Mouse (Mus musculus) embryonic facial prominence, embryonic 12.5 days (tissue): Measurements from ENCODE around the gene Myo1e. TPM values are rescaled to one million over a fixed set of nuclear protein-coding genes. Genes with fewer than 3 reads are reported as not detected.
A peak's percentile ranks its signal among the peaks of the same experiment; 100 is the strongest.

Experiments
- ATAC-seq: fragments of 200-750 bp; cut with Nextera tagmentation; 2 replicates; pipeline ENCODE4 v1.8.0; 2017; ENCODE audit not compliant: insufficient number of reproducible peaks, insufficient read depth, low FRiP score, low TSS enrichment
- H3K27ac ChIP-seq: fragments of 300-500 bp; sonication (generic); 2 replicates; pipeline ENCODE4 v1.5.1; 2016; ENCODE audit warnings: mild to moderate bottlenecking
- H3K27me3 ChIP-seq: fragments of 300-500 bp; sonication (generic); 2 replicates; pipeline ENCODE4 v1.6.1; 2016; ENCODE audit warnings: mild to moderate bottlenecking, moderate library complexity
- H3K36me3 ChIP-seq: fragments of 300-500 bp; sonication (generic); 2 replicates; pipeline ENCODE4 v1.6.1; 2016; ENCODE audit warnings: mild to moderate bottlenecking
- H3K4me1 ChIP-seq: fragments of 300-500 bp; sonication (generic); 2 replicates; pipeline ENCODE4 v1.6.1; 2016
- H3K4me2 ChIP-seq: fragments of 300-500 bp; sonication (generic); replicated peaks from 2 replicates; pipeline ENCODE4 v1.6.1; 2016; ENCODE audit warnings: mild to moderate bottlenecking, moderate library complexity
- H3K4me3 ChIP-seq: fragments of 300-500 bp; sonication (generic); 2 replicates; pipeline ENCODE4 v1.5.1; 2016; ENCODE audit warnings: mild to moderate bottlenecking
- H3K9ac ChIP-seq: fragments of 300-500 bp; sonication (generic); 2 replicates; pipeline ENCODE4 v1.6.1; 2016; ENCODE audit warnings: mild to moderate bottlenecking, moderate library complexity
- H3K9me3 ChIP-seq: fragments of 300-500 bp; sonication (generic); 2 replicates; pipeline ENCODE4 v1.6.1; 2016; ENCODE audit warnings: mild to moderate bottlenecking, moderate library complexity
- WGBS: fragments of 180-500 bp; shearing (Covaris S2); methylation state at CpG from one replicate; pipeline ENCODE4 v1.1.7; 2016; 5-methylcytosine and 5-hydroxymethylcytosine counted together
- polyA plus RNA-seq: library from polyadenylated mRNA; unstranded; fragments of >200 nt; fragmentation: Nextera tagmentation; extraction: Ambion mirVana; gene quantifications from 2 replicates; pipeline ENCODE4 v1.2.1, GENCODE M21; 2016

Gene Myo1e
- polyA plus RNA-seq, 1 experiment from 2014 or later, result 21.0 TPM

DNA sequence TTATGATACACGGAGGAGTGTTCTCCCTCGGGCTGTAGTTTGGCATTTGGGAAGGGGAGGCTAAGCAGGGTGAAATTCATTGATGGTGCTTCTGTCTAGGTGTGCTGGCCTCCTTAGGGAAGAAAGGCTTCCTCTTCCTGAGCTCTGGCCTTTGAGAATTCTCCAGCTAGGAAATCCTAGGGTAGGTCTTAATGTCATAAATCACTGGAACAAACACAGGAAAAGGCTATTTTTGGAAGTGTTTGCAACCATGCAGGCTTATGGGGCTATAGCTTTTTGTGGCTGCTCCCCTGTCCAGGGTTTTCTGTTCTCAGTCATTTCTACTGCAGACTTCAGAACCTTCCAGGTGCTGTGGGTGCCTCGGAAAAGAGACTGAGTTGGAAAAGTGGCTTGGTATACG is 16.9 kb downstream of the Myo1e start:
- WGBS, result 76% methylated on average over 4 of the region's 4 CpGs
- peaks cover 4% of the 10 kb centered on the region; the same call in 1 of the 2 replicates for H3K4me1 ChIP-seq
- H3K4me2 ChIP-seq, result no peak overlapping the region
- no peak for ATAC-seq
- no peak overlapping the region for H3K9ac ChIP-seq
- H3K27ac ChIP-seq, result no peak overlapping the region
- H3K27me3 ChIP-seq, result no peaks in the 10 kb centered on the region
- H3K4me3 ChIP-seq, result no peak overlapping the region
- no peaks in the 10 kb centered on the region for H3K9me3 ChIP-seq
- no peaks in the 10 kb centered on the region for H3K36me3 ChIP-seq

DNA sequence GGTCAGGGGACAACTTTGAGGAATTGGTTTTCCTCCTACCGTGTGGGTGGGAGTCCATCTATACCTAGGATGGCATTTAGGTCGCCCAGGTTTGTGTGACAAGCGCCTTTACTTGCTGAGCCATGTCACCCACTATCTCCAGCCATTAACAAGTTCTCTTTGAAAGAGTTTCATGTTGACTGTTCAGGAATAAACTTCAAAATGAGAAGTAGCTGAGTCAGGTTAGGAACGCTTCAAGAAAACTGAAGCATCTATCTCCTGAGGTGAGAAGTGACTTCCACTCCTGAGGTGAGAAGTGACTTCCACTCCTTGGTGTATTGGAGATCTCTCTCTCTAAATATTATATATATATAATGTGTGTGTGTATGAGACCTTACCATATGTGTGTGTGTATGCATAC is 19.2 kb downstream of the Myo1e start:
- 88% methylated on average over 4 of the region's 4 CpGs for WGBS
- no peaks in the 10 kb centered on the region for H3K36me3 ChIP-seq
- ATAC-seq, result no peak
- no peak overlapping the region for H3K9ac ChIP-seq
- H3K27ac ChIP-seq, result no peak overlapping the region
- H3K4me1 ChIP-seq, result peaks cover 4% of the 10 kb centered on the region; the same call in 1 of the 2 replicates
- no peak overlapping the region for H3K4me2 ChIP-seq
- H3K27me3 ChIP-seq, result no peaks in the 10 kb centered on the region
- no peak overlapping the region for H3K4me3 ChIP-seq
- no peaks in the 10 kb centered on the region for H3K9me3 ChIP-seq

DNA sequence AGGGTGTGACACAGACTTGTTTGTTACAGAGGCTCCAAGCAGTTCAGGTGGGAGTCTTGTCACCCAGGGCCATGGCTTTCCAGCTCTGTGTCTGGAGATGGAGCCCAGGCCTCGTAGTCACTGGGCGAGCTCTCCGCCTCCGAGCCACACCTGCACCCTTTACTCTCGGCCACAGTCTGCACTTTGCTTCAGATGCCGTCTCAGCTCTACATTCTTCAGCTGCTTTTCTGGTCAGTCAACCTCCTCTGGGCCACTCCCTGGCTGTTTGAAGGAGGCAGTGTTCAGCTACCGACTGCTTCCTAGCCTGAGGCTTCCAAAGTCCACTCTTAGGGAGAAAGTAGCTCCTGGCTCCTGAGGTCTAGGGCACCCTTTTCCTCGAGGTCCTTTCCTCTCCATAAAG is 22.7 kb downstream of the Myo1e start:
- Histone ChIP-seq H3K4me1 (no peaks in the 10 kb centered on the region), H3K9me3 (no peaks in the 10 kb centered on the region), H3K27ac (no peak overlapping the region), H3K9ac (no peak overlapping the region), H3K36me3 (no peaks in the 10 kb centered on the region), H3K4me3 (no peak overlapping the region), H3K4me2 (no peak overlapping the region), H3K27me3 (no peaks in the 10 kb centered on the region)
- WGBS, result 65% methylated on average over 8 of the region's 8 CpGs
- no peak for ATAC-seq

DNA sequence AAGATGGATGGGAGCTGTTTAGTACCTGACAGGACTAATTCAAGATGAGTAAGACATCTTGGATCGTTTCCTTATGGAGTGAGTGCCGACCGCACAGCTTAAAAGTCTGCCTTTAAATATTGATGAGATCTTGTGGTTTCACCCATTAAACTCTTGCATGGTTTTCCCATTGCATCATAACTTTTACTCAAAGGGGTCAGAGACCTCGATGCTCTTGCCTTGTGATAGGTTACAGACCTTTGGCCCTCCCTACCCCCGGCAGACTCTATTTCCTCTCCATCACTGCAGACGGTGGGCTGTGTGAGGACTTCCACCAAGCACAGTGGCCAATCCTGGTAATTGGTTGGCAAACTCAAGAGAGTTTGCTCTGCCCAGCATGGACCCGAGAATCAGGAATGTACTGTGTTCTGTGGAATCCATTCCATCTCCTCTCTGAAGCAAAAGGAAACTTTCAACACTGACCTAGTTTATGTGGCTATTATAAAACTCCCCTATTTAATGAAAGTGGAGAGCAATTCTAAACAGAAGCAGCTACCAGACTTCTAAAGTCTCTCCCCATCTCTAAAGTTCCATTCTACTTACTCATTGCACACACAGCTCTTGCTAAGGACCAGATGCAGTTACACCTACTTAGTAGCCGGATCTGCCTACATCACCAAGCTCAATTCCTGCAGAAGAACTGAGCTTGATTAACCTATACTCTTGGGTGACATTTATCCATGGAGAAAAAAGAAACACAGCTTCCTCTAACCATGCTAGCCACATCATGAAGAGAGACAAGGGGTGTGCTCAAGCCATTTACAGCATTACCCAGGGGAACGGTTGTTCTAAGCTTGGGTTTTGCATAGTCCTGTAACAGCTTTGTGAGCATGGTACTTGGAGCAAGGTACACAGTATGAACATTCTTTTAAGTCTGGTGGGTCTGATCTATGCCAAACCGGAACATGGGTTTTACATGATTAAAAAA is 25.2 kb downstream of the Myo1e start:
- H3K4me2 ChIP-seq, result no peak overlapping the region
- H3K9ac ChIP-seq, result no peak overlapping the region
- H3K36me3 ChIP-seq, result no peaks in the 10 kb centered on the region
- no peak overlapping the region for H3K4me3 ChIP-seq
- H3K27me3 ChIP-seq, result no peaks in the 10 kb centered on the region
- no peak overlapping the region for H3K27ac ChIP-seq
- WGBS, result 84% methylated on average over 10 of the region's 10 CpGs
- H3K9me3 ChIP-seq, result no peaks in the 10 kb centered on the region
- H3K4me1 ChIP-seq, result no peaks in the 10 kb centered on the region
- ATAC-seq, result no peak

DNA sequence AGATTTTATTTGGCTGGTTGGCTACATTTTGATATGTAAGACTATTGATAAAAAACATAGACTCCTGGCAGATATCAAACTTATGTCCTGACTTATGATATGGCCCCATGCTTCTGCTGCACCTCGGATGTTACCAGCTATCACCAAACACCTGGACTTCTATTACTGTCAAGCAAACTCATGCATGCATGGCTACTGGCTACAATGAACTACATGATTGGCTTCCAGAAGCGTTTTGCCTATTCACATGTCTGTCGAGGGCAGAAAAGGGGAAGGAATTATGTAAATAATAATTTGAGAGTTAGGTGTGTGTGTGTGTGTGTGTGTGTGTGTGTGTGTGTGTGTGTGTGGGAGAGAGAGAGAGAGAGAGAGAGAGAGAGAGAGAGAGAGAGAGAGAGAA is 30.0 kb downstream of the Myo1e start:
- WGBS, result 75% methylated on average over 3 of the region's 3 CpGs
- Histone ChIP-seq H3K4me2 (no peak overlapping the region), H3K27me3 (no peaks in the 10 kb centered on the region), H3K36me3 (no peaks in the 10 kb centered on the region), H3K4me1 (peaks cover 23% of the 10 kb centered on the region), H3K4me3 (no peak overlapping the region), H3K27ac (no peak overlapping the region), H3K9me3 (no peaks in the 10 kb centered on the region), H3K9ac (no peak overlapping the region)
- no peak for ATAC-seq

DNA sequence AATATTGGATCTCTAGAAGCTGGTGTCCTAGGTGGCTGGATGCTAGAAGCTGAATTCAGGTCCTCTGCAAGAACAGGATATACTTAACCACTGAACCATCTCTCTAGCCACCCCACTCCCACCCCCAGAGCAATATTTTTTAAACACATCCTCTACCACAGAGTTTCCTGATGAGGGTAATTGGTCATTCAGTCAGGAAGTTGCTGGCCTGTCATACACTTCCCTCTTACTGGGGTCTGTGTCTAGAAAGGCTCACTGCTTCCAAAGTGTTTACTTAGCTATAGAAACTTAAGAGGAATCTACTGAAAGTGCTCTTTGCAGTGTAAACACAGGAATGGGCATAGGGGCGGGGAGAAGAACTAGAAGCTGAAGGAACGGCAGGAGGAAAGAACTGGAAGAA is 30.4 kb downstream of the Myo1e start:
- peaks cover 28% of the 10 kb centered on the region for H3K4me1 ChIP-seq
- WGBS, result 55% methylated on average over 2 of the region's 2 CpGs
- H3K9ac ChIP-seq, result no peak overlapping the region
- no peaks in the 10 kb centered on the region for H3K27me3 ChIP-seq
- no peak overlapping the region; the same call in 1 of the 2 replicates for H3K4me2 ChIP-seq
- H3K9me3 ChIP-seq, result no peaks in the 10 kb centered on the region
- 0 out of 2 replicates have a peak overlapping the region, but pooled peaks have one; percentile 17 for H3K27ac ChIP-seq
- H3K4me3 ChIP-seq, result no peak overlapping the region
- ATAC-seq, result no peak
- no peaks in the 10 kb centered on the region for H3K36me3 ChIP-seq

DNA sequence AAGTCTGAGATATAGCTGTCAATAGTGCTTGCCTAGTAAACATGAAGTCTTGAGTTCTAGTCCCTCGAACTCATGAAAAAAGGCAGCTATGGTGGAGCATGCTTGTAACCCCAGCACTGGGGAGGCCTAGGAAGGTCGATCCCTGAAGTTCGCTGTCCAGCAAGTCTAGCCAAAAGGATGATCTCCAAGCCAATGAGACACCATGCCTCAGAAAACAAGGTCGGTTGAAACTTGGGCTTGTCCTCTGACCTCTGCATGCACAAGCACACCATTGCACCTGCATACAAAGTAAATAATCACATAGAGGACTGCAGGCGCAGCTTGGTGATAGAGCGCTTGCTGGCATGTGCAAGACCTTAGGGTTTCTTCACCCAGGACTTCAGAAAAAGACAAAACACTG is 31.2 kb downstream of the Myo1e start:
- H3K4me3 ChIP-seq, result no peak overlapping the region
- H3K9ac ChIP-seq, result no peak overlapping the region
- WGBS, result 86% methylated on average over 6 of the region's 6 CpGs
- H3K27me3 ChIP-seq, result no peaks in the 10 kb centered on the region
- ATAC-seq, result no peak
- H3K4me2 ChIP-seq, result no peak overlapping the region
- no peak overlapping the region for H3K27ac ChIP-seq
- H3K4me1 ChIP-seq, result peaks cover 33% of the 10 kb centered on the region
- no peaks in the 10 kb centered on the region for H3K36me3 ChIP-seq
- H3K9me3 ChIP-seq, result no peaks in the 10 kb centered on the region

DNA sequence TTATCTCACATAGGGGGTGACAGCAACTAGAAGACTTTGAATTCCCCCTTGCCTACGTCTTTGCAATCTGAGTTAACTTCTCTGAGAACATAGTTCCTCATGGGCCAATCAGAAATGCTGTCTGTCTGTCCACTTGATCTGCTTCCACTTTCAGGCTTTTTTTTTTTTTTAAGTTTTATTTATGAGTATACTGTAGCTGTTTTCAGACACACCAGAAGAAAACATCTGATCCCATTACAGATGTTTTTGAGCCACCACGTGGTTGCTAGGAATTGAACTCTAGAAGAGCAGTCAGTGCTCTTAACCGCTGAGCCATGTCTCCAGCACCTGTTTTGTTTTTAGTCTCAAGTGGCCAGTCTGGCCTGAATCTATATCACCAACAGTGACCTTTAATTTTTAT is 32.1 kb downstream of the Myo1e start:
- no peaks in the 10 kb centered on the region for H3K27me3 ChIP-seq
- H3K9ac ChIP-seq, result no peak overlapping the region
- H3K36me3 ChIP-seq, result no peaks in the 10 kb centered on the region
- H3K27ac ChIP-seq, result no peak overlapping the region
- ATAC-seq, result no peak
- H3K4me2 ChIP-seq, result no peak overlapping the region
- no peak overlapping the region for H3K4me3 ChIP-seq
- WGBS, result 71% methylated on average over 3 of the region's 3 CpGs
- no peaks in the 10 kb centered on the region for H3K9me3 ChIP-seq
- peaks cover 33% of the 10 kb centered on the region for H3K4me1 ChIP-seq

DNA sequence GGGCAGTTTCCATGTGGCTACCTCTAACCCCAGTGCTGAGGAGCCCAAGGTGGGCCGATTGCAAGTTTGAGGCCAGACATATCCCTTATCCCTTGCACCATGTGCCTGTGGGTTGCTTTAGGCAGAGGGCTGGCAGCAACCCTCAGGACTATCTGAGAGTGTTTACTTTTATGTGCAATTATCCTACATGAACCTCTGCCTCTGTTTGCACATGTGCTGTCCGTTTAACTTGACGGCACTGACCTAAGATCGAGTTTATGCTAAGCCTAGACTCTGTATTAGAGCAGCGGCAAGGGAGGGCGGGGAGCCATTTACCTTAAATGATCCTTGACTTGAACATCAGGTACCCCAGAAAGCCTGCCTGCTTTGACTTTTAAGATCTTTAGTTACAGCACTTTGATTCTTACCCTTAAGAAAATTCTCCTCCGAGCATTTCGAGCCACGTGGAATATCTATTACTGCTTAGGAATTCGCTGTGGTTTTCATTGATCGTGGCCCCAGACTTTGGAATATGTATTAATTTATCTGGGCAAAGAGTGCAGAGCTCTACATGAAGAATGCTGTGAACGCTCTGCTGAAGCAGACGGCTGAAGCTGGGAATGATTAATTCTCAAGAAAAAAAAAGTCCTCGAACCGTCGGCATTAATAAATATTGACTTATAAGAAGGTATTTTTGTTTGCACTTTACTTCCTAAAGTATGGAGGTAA is 33.7 kb downstream of the Myo1e start:
- Histone ChIP-seq H3K36me3 (no peaks in the 10 kb centered on the region), H3K9me3 (no peaks in the 10 kb centered on the region), H3K27me3 (no peaks in the 10 kb centered on the region), H3K4me3 (no peak overlapping the region), H3K27ac (peak overlapping the region; percentile 41), H3K4me1 (peaks cover 33% of the 10 kb centered on the region), H3K4me2 (0 out of 2 replicates have a peak overlapping the region, but pooled peaks have one; percentile 19), H3K9ac (no peak overlapping the region)
- no peak for ATAC-seq
- 37% methylated on average over 16 of the region's 16 CpGs for WGBS

DNA sequence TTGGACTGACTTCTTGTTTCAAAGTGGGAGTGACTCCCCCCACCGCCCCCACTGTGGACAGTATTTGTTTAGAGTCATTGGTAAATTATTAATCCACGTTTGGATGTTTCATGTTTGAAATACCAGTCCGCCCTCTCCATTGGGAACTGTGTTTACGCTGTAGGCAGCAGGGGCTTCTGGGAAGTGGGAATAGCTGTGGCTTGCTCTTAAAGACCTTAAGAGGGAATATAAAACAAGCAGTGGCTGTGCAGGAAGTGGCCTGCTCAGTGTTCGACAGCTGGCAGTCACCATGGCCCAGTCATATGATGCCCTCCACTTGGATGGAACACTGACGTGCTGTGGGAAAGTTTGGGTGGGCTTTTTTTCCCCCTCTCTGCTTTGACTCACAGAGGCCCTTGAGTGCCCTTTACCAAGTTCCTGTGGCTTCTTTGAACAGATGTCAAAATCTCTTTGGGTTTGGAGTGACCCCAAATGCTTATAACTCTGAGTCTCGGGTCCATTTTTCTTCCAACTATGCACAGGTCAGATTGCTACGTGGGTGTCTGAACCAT is 34.3 kb downstream of the Myo1e start:
- H3K36me3 ChIP-seq, result no peaks in the 10 kb centered on the region
- H3K4me3 ChIP-seq, result no peak overlapping the region
- ATAC-seq, result peak; percentile 55; the same call in 1 of the 2 replicates
- no peaks in the 10 kb centered on the region for H3K27me3 ChIP-seq
- 0 out of 2 replicates have a peak overlapping the region, but pooled peaks have one; percentile 19 for H3K4me2 ChIP-seq
- H3K27ac ChIP-seq, result peak overlapping the region; percentile 41
- H3K9me3 ChIP-seq, result no peaks in the 10 kb centered on the region
- H3K9ac ChIP-seq, result no peak overlapping the region
- peaks cover 33% of the 10 kb centered on the region for H3K4me1 ChIP-seq
- 43% methylated on average over 8 of the region's 8 CpGs for WGBS

DNA sequence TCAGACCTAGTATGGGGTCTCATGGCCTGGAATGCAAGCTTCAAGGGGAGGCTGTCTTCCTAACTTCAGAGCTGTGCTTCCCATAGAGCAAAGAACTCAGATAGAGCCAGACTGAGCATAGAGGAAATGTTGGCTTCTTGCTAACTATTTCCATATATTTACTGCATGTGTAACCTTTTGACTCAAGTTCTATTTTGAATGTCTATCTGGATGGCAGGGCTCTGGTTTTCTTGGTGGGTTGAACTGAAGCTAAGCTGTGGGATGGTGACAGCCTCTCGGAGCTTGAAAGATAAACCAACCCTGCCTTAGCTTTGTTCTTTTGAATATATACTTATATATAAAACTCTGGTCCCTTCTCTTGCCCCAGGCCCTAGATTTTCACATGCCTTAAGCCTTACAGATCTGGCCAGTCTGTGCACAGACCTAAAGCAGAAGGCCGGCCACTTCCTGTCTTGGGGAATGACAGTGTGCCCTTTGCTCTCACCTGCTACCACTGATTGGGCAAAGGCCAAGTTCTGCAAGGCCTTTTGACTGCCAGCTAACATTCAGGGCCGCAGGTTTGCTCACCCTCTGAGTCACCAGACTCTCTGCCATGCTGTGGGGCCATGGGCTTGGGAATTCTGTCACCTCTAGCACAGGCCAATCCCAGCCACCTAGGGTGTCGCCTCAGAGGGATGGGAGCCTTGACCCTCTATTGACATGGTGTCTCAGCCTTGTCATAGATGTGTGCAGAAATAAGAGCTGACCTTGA is 35.1 kb downstream of the Myo1e start:
- H3K27me3 ChIP-seq, result no peaks in the 10 kb centered on the region
- no peaks in the 10 kb centered on the region for H3K9me3 ChIP-seq
- no peak overlapping the region for H3K4me2 ChIP-seq
- peak overlapping the region; percentile 63 for H3K27ac ChIP-seq
- no peaks in the 10 kb centered on the region for H3K36me3 ChIP-seq
- H3K9ac ChIP-seq, result no peak overlapping the region
- H3K4me3 ChIP-seq, result no peak overlapping the region
- WGBS, result 77% methylated on average over 4 of the region's 4 CpGs
- H3K4me1 ChIP-seq, result peaks cover 33% of the 10 kb centered on the region
- 0 out of 2 replicates have a peak, but pooled peaks have one; percentile 18 for ATAC-seq
